Mouse (Mus musculus): ENCODE measurements around the gene Cyp19a1.

Gene Cyp19a1

DNA sequence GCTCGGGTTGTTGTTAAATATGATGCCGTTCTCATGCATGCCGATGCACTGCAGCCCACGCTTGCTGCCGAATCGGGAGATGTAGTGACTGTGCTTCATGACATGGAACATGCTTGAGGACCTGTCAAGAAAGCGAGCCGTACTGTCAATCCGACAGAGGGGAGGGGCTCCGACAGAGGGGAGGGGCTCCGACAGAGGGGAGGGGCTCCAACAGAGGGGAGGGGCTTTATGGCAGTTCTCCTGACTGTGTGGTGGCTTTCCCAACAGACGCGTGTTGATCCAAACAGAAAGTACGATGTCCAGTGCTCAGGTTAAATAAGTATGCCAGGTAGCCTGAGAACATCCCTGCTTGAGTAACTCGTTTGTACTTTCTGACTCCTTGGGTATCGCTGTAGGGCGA lies 87.7 kb downstream of the Cyp19a1 start:
- no peak for DNase-seq (ENCODE audit: low spot score in 2 of 2)

- no peak for DNase-seq (ENCODE audit: low spot score in 2 of 2)
Measured at GRCm38 (mm10) chr9:54169489-54169888, 98.4 kb downstream of the Cyp19a1 start.

- no peak for DNase-seq (ENCODE audit: low spot score in 2 of 2)
Measured at GRCm38 (mm10) chr9:54168425-54168824, 99.5 kb downstream of the Cyp19a1 start.

- DNase-seq (ENCODE audit: low spot score in 2 of 2): no peak
Measured at GRCm38 (mm10) chr9:54163117-54163516, 104.8 kb downstream of the Cyp19a1 start.

DNA sequence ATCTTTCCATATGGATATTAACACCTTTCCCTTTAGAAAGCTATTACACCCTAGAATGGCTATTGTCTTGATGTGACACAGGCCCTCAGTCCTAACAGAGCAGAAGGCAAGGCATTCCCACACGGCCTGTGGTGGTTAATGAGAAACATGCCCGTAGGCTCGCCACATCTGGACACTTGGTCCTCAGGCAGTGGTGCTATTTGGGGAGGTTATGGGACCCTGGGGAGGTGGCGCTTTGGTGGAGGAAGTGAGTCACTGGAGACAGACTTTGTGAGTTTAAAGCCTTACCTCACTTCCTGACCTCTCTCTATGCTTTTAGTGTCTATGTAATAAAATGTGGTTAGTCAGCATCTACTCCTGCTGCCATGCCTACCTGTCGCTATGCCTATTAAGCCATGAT lies 114.2 kb downstream of the Cyp19a1 start:
- DNase-seq (ENCODE audit: low spot score in 2 of 2): no peak

GRCm38 (mm10) chr9:54139191-54139590 lies 128.7 kb downstream of the Cyp19a1 start:
- no peak for DNase-seq (ENCODE audit: low spot score in 2 of 2)
